In genomic region chr9:119208998-119209397, GRCm38 (mm10) we compare ENCODE assay signal across 35 mouse cellular contexts. TPM values are rescaled to one million over a fixed set of nuclear protein-coding genes. Genes with fewer than 3 reads are reported as not detected.
"Had no signal": no experiment of that assay in that cellular context is flagged by ENCODE, and none has a peak within 500 bp of the region (broad histone marks: within the 10 kb centered on the region; RNA-seq: fewer than 3 reads in every experiment).

Gene Slc22a13, minus strand, starts transcription at chr9:119209098.

- H3K9ac ChIP-seq: limb, embryonic 12.5 days; limb, embryonic 13.5 days; limb, embryonic 15.5 days; liver, embryonic 12.5 days; liver, embryonic 13.5 days; liver, embryonic 14.5 days; liver, embryonic 15.5 days; liver, postnatal 0 days; lung, embryonic 14.5 days; lung, embryonic 15.5 days; midbrain, embryonic 12.5 days; midbrain, embryonic 13.5 days; midbrain, embryonic 15.5 days; neural tube, embryonic 12.5 days had no signal

- H3K9me3 ChIP-seq: limb, embryonic 10.5 days; limb, embryonic 15.5 days; liver, embryonic 13.5 days; liver, embryonic 15.5 days; lung, embryonic 15.5 days; midbrain, embryonic 15.5 days had no signal

- H3K27me3 ChIP-seq: limb, embryonic 12.5 days; limb, embryonic 13.5 days; limb, embryonic 15.5 days; liver, embryonic 12.5 days; liver, embryonic 13.5 days; liver, embryonic 15.5 days; lung, embryonic 15.5 days; megakaryocyte, embryonic 14.5 days; midbrain, embryonic 12.5 days; midbrain, embryonic 13.5 days; midbrain, embryonic 15.5 days; neural tube, embryonic 12.5 days had no signal

- H3K27ac ChIP-seq: limb, embryonic 10.5 days; limb, embryonic 12.5 days; limb, embryonic 13.5 days; limb, embryonic 15.5 days; liver, embryonic 12.5 days; liver, embryonic 13.5 days; liver, embryonic 14.5 days; liver, embryonic 15.5 days; lung, embryonic 15.5 days; macrophage; midbrain, embryonic 10.5 days; midbrain, embryonic 12.5 days; midbrain, embryonic 13.5 days; midbrain, embryonic 15.5 days; neural tube, embryonic 12.5 days had no signal

- DNase-seq: left cerebral cortex, postnatal 4 days; liver; liver, embryonic 13.5 days; liver, postnatal 0 days; lung, adult 18-20 months; lung, adult 2 months; lung, embryonic 14.5 days; lung, postnatal 10 days; lung, postnatal 14 days; lung, postnatal 36 days; lung, postnatal 4 days; midbrain, embryonic 14.5 days had no signal

- H3K4me2 ChIP-seq: limb, embryonic 12.5 days; limb, embryonic 13.5 days; limb, embryonic 15.5 days; liver, embryonic 11.5 days; liver, embryonic 12.5 days; liver, embryonic 13.5 days; liver, embryonic 15.5 days; lung, embryonic 14.5 days; lung, embryonic 15.5 days; midbrain, embryonic 11.5 days; midbrain, embryonic 12.5 days; midbrain, embryonic 13.5 days; midbrain, embryonic 15.5 days; neural tube, embryonic 12.5 days had no signal

- H3K4me3 ChIP-seq: limb, embryonic 10.5 days; limb, embryonic 12.5 days; limb, embryonic 13.5 days; limb, embryonic 15.5 days; liver, embryonic 12.5 days; liver, embryonic 13.5 days; liver, embryonic 15.5 days; lung, embryonic 15.5 days; megakaryocyte, embryonic 14.5 days; midbrain, embryonic 10.5 days; midbrain, embryonic 12.5 days; midbrain, embryonic 13.5 days; midbrain, embryonic 15.5 days; myocyte; neural tube, embryonic 12.5 days had no signal

- H3K4me1 ChIP-seq: limb, embryonic 10.5 days; limb, embryonic 12.5 days; limb, embryonic 13.5 days; limb, embryonic 15.5 days; liver, embryonic 12.5 days; liver, embryonic 13.5 days; liver, embryonic 15.5 days; lung, embryonic 15.5 days; megakaryocyte, embryonic 14.5 days; midbrain, embryonic 10.5 days; midbrain, embryonic 12.5 days; midbrain, embryonic 13.5 days; midbrain, embryonic 15.5 days; neural tube, embryonic 12.5 days had no signal

- ATAC-seq: liver, embryonic 12.5 days; liver, postnatal 0 days; lung, postnatal 0 days; midbrain, embryonic 13.5 days; midbrain, embryonic 15.5 days; midbrain, embryonic 16.5 days had no signal

- H3K36me3 ChIP-seq: limb, embryonic 10.5 days; limb, embryonic 12.5 days; limb, embryonic 13.5 days; limb, embryonic 15.5 days; liver, embryonic 12.5 days; liver, embryonic 13.5 days; liver, embryonic 15.5 days; lung, embryonic 15.5 days; midbrain, embryonic 10.5 days; midbrain, embryonic 12.5 days; midbrain, embryonic 13.5 days; midbrain, embryonic 15.5 days; neural tube, embryonic 12.5 days had no signal

RNA-seq across cellular contexts. Expression of gene Slc22a13, which starts in this region (rescaled TPM):
- polyA plus RNA-seq: limb, embryonic 10.5 days; limb, embryonic 11.5 days; limb, embryonic 12.5 days; limb, embryonic 13.5 days; limb, embryonic 15.5 days; liver, embryonic 11.5 days; liver, embryonic 12.5 days; liver, embryonic 13.5 days; liver, embryonic 15.5 days; liver, postnatal 0 days; lung, embryonic 14.5 days; lung, embryonic 15.5 days; lung, embryonic 16.5 days; lung, postnatal 0 days; macrophage; midbrain, embryonic 10.5 days; midbrain, embryonic 11.5 days; midbrain, embryonic 12.5 days; midbrain, embryonic 13.5 days; midbrain, embryonic 15.5 days; midbrain, embryonic 16.5 days; myocyte; neural tube, embryonic 11.5 days; neural tube, embryonic 12.5 days had no signal
